Mouse (Mus musculus): ENCODE results near the gene Trak1. TPM values are rescaled to one million over a fixed set of nuclear protein-coding genes. Genes with fewer than 3 reads are reported as not detected.
A peak's percentile ranks its signal among the peaks of the same experiment; 100 is the strongest.

Trak1 gene
- polyA plus RNA-seq, 1 experiment from 2014 or later = 16.2 TPM

DNA sequence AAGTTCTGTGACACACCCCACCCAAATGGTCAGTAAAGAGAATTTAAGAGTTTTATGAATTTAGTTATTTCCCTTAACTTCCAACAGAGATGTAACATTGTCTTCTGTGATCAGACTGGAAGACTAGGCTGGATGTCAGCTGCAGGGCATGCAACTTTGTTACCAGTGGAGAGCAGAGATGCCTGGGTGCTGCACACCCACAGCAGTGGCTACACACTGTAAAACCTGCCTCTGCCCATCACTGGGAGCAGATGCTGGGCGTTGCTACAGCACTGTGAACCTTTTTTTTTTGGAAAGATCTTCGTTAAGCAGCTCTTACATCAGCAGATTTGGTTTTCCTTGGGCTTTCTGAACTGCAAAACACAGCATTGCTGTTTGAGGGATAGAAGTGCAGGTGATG is 97.6 kb downstream of the Trak1 start:
- 81% methylated on average over 2 of the region's 2 CpGs for WGBS
- H3K27me3 ChIP-seq (ENCODE audit: insufficient read depth, low read length) = no peaks in the 10 kb centered on the region
- H3K27ac ChIP-seq (ENCODE audit: low read length) = no peak overlapping the region
- peaks cover 13% of the 10 kb centered on the region for H3K4me1 ChIP-seq (ENCODE audit: insufficient read depth, low read length)
- H3K9ac ChIP-seq (replicated peaks; ENCODE audit: low read length) = no peak overlapping the region
- H3K4me3 ChIP-seq (ENCODE audit: low read length) = no peak overlapping the region
- H3K36me3 ChIP-seq (ENCODE audit: insufficient read depth, low read length) = peaks cover 11% of the 10 kb centered on the region
- H3K9me3 ChIP-seq (ENCODE audit: low read length) = peaks cover 3% of the 10 kb centered on the region
- H3K4me2 ChIP-seq (replicated peaks; ENCODE audit: low read depth, low read length) = no peak overlapping the region
- ATAC-seq (ENCODE audit: low FRiP score, low TSS enrichment) = no peak

DNA sequence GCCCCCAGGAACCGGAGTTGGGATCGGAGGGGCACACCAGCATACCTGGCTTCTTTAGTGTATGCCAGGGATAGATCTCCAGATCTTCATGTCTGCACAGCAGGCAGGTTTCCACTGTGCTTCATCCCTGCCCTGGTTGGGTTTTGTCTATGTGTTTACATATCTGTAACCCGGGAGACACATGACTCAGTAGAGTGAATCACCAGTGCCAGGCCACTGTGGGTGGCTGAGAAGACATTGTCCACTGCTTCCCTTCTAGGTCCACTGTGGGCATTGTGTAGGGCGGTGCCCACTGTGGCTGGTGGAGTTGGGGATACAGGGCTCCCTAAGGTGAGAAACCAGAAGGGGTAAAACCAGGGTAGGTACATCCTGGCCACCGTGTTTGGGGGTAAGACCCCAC is 98.5 kb downstream of the Trak1 start:
- Histone ChIP-seq H3K27me3 (ENCODE audit: insufficient read depth, low read length) (no peaks in the 10 kb centered on the region), H3K4me3 (ENCODE audit: low read length) (no peak overlapping the region), H3K9me3 (ENCODE audit: low read length) (peaks cover 3% of the 10 kb centered on the region), H3K36me3 (ENCODE audit: insufficient read depth, low read length) (peaks cover 11% of the 10 kb centered on the region), H3K4me1 (ENCODE audit: insufficient read depth, low read length) (peaks cover 13% of the 10 kb centered on the region), H3K4me2 (replicated peaks; ENCODE audit: low read depth, low read length) (no peak overlapping the region), H3K27ac (ENCODE audit: low read length) (no peak overlapping the region), H3K9ac (replicated peaks; ENCODE audit: low read length) (no peak overlapping the region)
- 94% methylated on average over 5 of the region's 5 CpGs for WGBS
- no peak for ATAC-seq (ENCODE audit: low FRiP score, low TSS enrichment)

DNA sequence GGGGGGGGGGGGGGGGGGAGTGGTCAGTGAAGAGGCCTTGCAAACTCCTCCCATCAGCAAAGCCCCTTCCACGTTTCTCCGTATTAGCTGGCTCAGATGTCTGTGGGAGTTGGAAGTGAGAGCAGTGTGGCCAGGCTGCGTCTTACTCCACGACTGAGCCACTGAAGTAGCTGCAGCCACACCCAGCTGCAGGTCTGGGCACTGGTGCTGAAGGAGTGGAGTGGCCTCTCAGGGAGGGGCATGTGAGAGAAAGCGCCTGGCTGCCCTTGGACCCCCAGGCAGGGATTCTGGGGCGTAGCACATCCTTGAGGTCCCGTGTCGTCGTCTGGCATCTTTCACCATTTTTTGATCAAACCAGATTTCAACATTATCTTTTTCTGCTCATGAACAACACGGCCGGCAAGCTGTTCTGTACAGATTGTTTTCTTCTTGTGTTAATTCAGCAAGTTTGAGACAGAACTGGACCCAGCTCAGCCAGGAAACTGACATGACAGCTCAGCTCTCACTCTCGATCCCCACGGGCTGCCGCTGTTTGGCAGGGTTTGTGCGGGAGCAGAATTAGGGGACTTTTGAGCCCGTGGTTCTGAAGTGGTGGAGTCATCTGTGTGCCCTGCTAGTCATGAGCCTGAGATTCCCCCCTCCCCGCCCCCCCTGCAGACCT is 100.9 kb downstream of the Trak1 start:
- peak; percentile 66; the same call in 1 of the 2 replicates for ATAC-seq (ENCODE audit: low FRiP score, low TSS enrichment)
- Histone ChIP-seq H3K4me3 (ENCODE audit: low read length) (no peak overlapping the region), H3K27ac (ENCODE audit: low read length) (peak overlapping the region; percentile 25; the same call in 1 of the 2 replicates), H3K27me3 (ENCODE audit: insufficient read depth, low read length) (no peaks in the 10 kb centered on the region), H3K4me1 (ENCODE audit: insufficient read depth, low read length) (peaks cover 16% of the 10 kb centered on the region), H3K36me3 (ENCODE audit: insufficient read depth, low read length) (peaks cover 7% of the 10 kb centered on the region; the same call in 1 of the 2 replicates), H3K9ac (replicated peaks; ENCODE audit: low read length) (no peak overlapping the region), H3K9me3 (ENCODE audit: low read length) (no peaks in the 10 kb centered on the region), H3K4me2 (replicated peaks; ENCODE audit: low read depth, low read length) (0 out of 2 replicates have a peak overlapping the region, but pooled peaks have one; percentile 11)
- WGBS = 52% methylated on average over 17 of the region's 17 CpGs

DNA sequence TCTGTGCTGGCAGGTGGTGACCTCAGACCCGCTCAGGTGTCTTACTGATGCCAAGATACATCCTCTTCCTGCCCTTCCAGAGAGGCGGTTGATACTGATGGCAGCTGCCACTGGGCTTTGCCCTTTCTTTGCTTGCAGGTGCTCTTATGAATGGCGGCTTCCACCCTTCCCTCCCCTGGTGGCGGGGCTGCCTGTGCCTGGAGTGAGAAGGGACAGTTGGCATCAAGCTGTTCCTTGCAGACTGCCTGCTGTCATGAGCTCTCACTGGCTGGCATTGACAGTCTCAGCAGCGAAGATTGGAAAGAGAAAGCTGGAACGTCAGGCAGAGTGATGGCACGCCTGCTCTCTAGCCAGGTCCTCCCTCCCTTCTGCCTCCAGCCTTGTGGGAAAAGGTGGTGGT is 101.5 kb downstream of the Trak1 start:
- no peak overlapping the region for H3K9ac ChIP-seq (replicated peaks; ENCODE audit: low read length)
- 71% methylated on average over 7 of the region's 7 CpGs for WGBS
- H3K4me2 ChIP-seq (replicated peaks; ENCODE audit: low read depth, low read length) = no peak overlapping the region

GRCm38 (mm10) chr9:121400608-121401007 is 103.3 kb downstream of the Trak1 start:
- Histone ChIP-seq H3K36me3 (ENCODE audit: insufficient read depth, low read length) (no peaks in the 10 kb centered on the region), H3K9ac (replicated peaks; ENCODE audit: low read length) (no peak overlapping the region)
- 82% methylated on average over 8 of the region's 8 CpGs for WGBS

More for the DNA sequence above, 101.5 kb downstream of the Trak1 start:
- no peak overlapping the region for H3K4me3 ChIP-seq (ENCODE audit: low read length)
- no peaks in the 10 kb centered on the region for H3K9me3 ChIP-seq (ENCODE audit: low read length)
- no peak for ATAC-seq (ENCODE audit: low FRiP score, low TSS enrichment)
- H3K27me3 ChIP-seq (ENCODE audit: insufficient read depth, low read length) = no peaks in the 10 kb centered on the region
- H3K36me3 ChIP-seq (ENCODE audit: insufficient read depth, low read length) = peaks cover 7% of the 10 kb centered on the region; the same call in 1 of the 2 replicates
- no peak overlapping the region for H3K27ac ChIP-seq (ENCODE audit: low read length)
- peaks cover 21% of the 10 kb centered on the region for H3K4me1 ChIP-seq (ENCODE audit: insufficient read depth, low read length)

DNA sequence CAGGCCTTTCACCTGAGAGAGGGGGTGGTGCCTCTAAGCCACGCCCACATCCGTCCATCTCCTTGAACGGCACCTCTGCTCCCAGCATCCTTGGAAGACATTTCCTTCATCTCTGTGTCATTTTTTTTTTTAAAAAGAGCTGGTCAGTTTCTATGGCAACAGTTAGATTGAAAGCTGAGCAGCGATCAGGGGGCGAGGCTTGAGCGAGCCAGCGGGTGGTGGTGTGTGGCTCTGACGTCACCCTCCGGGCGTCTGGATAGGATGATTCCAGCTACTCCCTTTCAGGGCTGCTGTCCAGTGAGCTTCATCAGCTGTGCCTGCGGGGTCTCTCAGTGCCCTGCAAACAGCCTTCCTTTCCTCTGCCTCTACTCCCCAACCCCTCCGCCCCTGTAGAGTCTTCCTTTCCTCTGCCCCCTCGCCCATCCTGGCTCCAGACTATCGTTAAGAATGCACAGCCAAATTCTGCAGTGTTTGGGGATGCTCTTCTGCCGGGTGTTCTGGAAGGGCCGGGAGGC is 105.9 kb downstream of the Trak1 start:
- WGBS = 18% methylated on average over 16 of the region's 16 CpGs
- Histone ChIP-seq H3K27me3 (ENCODE audit: insufficient read depth, low read length) (no peaks in the 10 kb centered on the region), H3K4me3 (ENCODE audit: low read length) (peak overlapping the region; percentile 25), H3K36me3 (ENCODE audit: insufficient read depth, low read length) (no peaks in the 10 kb centered on the region), H3K4me1 (ENCODE audit: insufficient read depth, low read length) (peaks cover 14% of the 10 kb centered on the region), H3K9ac (replicated peaks; ENCODE audit: low read length) (no peak overlapping the region), H3K9me3 (ENCODE audit: low read length) (no peaks in the 10 kb centered on the region), H3K4me2 (replicated peaks; ENCODE audit: low read depth, low read length) (peak overlapping the region; percentile 47), H3K27ac (ENCODE audit: low read length) (no peak overlapping the region)
- ATAC-seq (ENCODE audit: low FRiP score, low TSS enrichment) = peak; percentile 90

More at GRCm38 (mm10) chr9:121400608-121401007, 103.3 kb downstream of the Trak1 start:
- Histone ChIP-seq H3K4me2 (replicated peaks; ENCODE audit: low read depth, low read length) (no peak overlapping the region), H3K4me1 (ENCODE audit: insufficient read depth, low read length) (peaks cover 22% of the 10 kb centered on the region), H3K4me3 (ENCODE audit: low read length) (no peak overlapping the region), H3K27me3 (ENCODE audit: insufficient read depth, low read length) (no peaks in the 10 kb centered on the region), H3K9me3 (ENCODE audit: low read length) (no peaks in the 10 kb centered on the region), H3K27ac (ENCODE audit: low read length) (no peak overlapping the region)
- no peak for ATAC-seq (ENCODE audit: low FRiP score, low TSS enrichment)

DNA sequence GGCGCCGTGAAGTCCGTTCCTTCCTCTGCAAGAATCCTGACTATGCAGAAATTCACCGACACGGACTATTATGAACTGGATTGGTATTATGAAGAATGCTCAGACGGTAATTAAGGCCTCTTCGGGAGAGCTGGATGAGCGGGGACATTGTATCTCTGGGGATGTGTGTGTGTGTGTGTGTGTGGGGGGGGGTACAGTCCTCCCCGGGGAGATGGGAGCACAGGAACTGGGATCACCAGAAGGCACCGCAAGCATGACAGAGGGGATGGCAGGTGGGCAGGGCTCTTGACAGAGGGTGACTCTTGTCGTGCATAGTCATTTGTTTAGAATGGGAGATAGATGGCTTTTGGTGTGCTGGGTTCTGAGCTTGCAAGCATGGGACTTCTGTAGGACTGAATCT is 106.4 kb downstream of the Trak1 start:
- Histone ChIP-seq H3K27ac (ENCODE audit: low read length) (no peak overlapping the region), H3K4me1 (ENCODE audit: insufficient read depth, low read length) (peaks cover 9% of the 10 kb centered on the region; the same call in 1 of the 2 replicates), H3K9me3 (ENCODE audit: low read length) (no peaks in the 10 kb centered on the region), H3K4me2 (replicated peaks; ENCODE audit: low read depth, low read length) (peak overlapping the region; percentile 47), H3K27me3 (ENCODE audit: insufficient read depth, low read length) (no peaks in the 10 kb centered on the region), H3K9ac (replicated peaks; ENCODE audit: low read length) (no peak overlapping the region), H3K4me3 (ENCODE audit: low read length) (peak overlapping the region; percentile 25), H3K36me3 (ENCODE audit: insufficient read depth, low read length) (no peaks in the 10 kb centered on the region)
- WGBS = 64% methylated on average over 11 of the region's 11 CpGs
- ATAC-seq (ENCODE audit: low FRiP score, low TSS enrichment) = peak; percentile 27; the same call in 1 of the 2 replicates

GRCm38 (mm10) chr9:121405088-121405681 is 107.9 kb downstream of the Trak1 start:
- no peak for ATAC-seq (ENCODE audit: low FRiP score, low TSS enrichment)
- Histone ChIP-seq H3K27ac (ENCODE audit: low read length) (no peak overlapping the region), H3K27me3 (ENCODE audit: insufficient read depth, low read length) (no peaks in the 10 kb centered on the region), H3K9ac (replicated peaks; ENCODE audit: low read length) (no peak overlapping the region), H3K36me3 (ENCODE audit: insufficient read depth, low read length) (no peaks in the 10 kb centered on the region), H3K9me3 (ENCODE audit: low read length) (no peaks in the 10 kb centered on the region), H3K4me3 (ENCODE audit: low read length) (no peak overlapping the region), H3K4me1 (ENCODE audit: insufficient read depth, low read length) (peaks cover 9% of the 10 kb centered on the region; the same call in 1 of the 2 replicates), H3K4me2 (replicated peaks; ENCODE audit: low read depth, low read length) (no peak overlapping the region)
- WGBS = 94% methylated on average over 8 of the region's 8 CpGs

GRCm38 (mm10) chr9:121405792-121406191 is 108.5 kb downstream of the Trak1 start:
- Histone ChIP-seq H3K27ac (ENCODE audit: low read length) (no peak overlapping the region), H3K36me3 (ENCODE audit: insufficient read depth, low read length) (no peaks in the 10 kb centered on the region), H3K4me1 (ENCODE audit: insufficient read depth, low read length) (peaks cover 9% of the 10 kb centered on the region; the same call in 1 of the 2 replicates), H3K9me3 (ENCODE audit: low read length) (no peaks in the 10 kb centered on the region), H3K4me3 (ENCODE audit: low read length) (no peak overlapping the region), H3K27me3 (ENCODE audit: insufficient read depth, low read length) (no peaks in the 10 kb centered on the region), H3K4me2 (replicated peaks; ENCODE audit: low read depth, low read length) (no peak overlapping the region), H3K9ac (replicated peaks; ENCODE audit: low read length) (no peak overlapping the region)
- 93% methylated on average over 4 of the region's 4 CpGs for WGBS
- ATAC-seq (ENCODE audit: low FRiP score, low TSS enrichment) = no peak

DNA sequence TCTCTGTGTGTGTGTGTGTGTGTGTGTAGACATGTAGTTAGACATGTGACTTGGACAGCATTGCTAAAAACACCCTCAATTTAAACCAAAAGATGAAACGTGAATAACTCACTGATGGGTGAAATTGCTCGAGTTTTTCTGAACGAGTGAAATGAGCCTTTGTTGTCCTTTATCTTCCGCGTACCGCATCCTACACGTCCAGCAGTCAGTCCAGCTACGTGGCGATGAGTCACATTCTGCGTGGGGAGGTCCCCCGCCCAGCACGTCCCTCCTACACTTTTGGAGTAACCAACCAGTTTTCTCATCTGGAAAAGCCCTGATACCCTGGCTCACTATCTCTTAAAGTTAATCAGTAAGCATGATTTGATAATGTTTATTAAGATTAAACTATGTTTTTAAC is 116.9 kb downstream of the Trak1 start:
- no peak for ATAC-seq (ENCODE audit: low FRiP score, low TSS enrichment)
- Histone ChIP-seq H3K4me3 (ENCODE audit: low read length) (no peak overlapping the region), H3K4me2 (replicated peaks; ENCODE audit: low read depth, low read length) (no peak overlapping the region), H3K27me3 (ENCODE audit: insufficient read depth, low read length) (no peaks in the 10 kb centered on the region), H3K9me3 (ENCODE audit: low read length) (peaks cover 6% of the 10 kb centered on the region; the same call in 1 of the 2 replicates), H3K36me3 (ENCODE audit: insufficient read depth, low read length) (peaks cover 8% of the 10 kb centered on the region; the same call in 1 of the 2 replicates), H3K9ac (replicated peaks; ENCODE audit: low read length) (no peak overlapping the region), H3K27ac (ENCODE audit: low read length) (no peak overlapping the region), H3K4me1 (ENCODE audit: insufficient read depth, low read length) (no peaks in the 10 kb centered on the region)
- WGBS = 77% methylated on average over 12 of the region's 12 CpGs

All from kidney, embryonic 16.5 days (tissue).